Mouse (Mus musculus): ENCODE measurements around the gene Grm4. TPM values are rescaled to one million over a fixed set of nuclear protein-coding genes. Genes with fewer than 3 reads are reported as not detected.

The Grm4 gene
- polyA plus RNA-seq, 1 experiment from 2014 or later: 0.96 TPM

- no peaks in the 10 kb centered on the region for H3K36me3 ChIP-seq (replicated peaks)
- H3K27me3 ChIP-seq (replicated peaks; ENCODE audit: low read depth, poor library complexity, severe bottlenecking): peaks cover 10% of the 10 kb centered on the region; the same call in 1 of the 2 replicates
- no peak overlapping the region for H3K4me3 ChIP-seq
- H3K4me1 ChIP-seq: peaks cover 58% of the 10 kb centered on the region
- DNase-seq (ENCODE audit: low spot score): no peak
- no peak overlapping the region for H3K27ac ChIP-seq (replicated peaks)
- H3K9me3 ChIP-seq: no peaks in the 10 kb centered on the region
- 46% methylated on average over 12 of the region's 12 CpGs for WGBS
These were observed 24.8 kb upstream of the Grm4 start for GRCm38 (mm10) chr17:27545991-27546390.

GRCm38 (mm10) chr17:27544551-27544950, 23.3 kb upstream of the Grm4 start:
- DNase-seq (ENCODE audit: low spot score): no peak

GRCm38 (mm10) chr17:27541984-27542383, 20.8 kb upstream of the Grm4 start:
- no peaks in the 10 kb centered on the region for H3K9me3 ChIP-seq
- no peaks in the 10 kb centered on the region for H3K36me3 ChIP-seq (replicated peaks)
- peaks cover 10% of the 10 kb centered on the region; the same call in 1 of the 2 replicates for H3K27me3 ChIP-seq (replicated peaks; ENCODE audit: low read depth, poor library complexity, severe bottlenecking)
- no peak for DNase-seq (ENCODE audit: low spot score)
- H3K4me3 ChIP-seq: no peak overlapping the region
- WGBS: 73% methylated on average over 3 of the region's 3 CpGs
- H3K27ac ChIP-seq (replicated peaks): 0 out of 2 replicates have a peak overlapping the region, but pooled peaks have one; percentile 1
- H3K4me1 ChIP-seq: peaks cover 38% of the 10 kb centered on the region

More at GRCm38 (mm10) chr17:27544551-27544950, 23.3 kb upstream of the Grm4 start:
- Histone ChIP-seq H3K27ac (replicated peaks) (no peak overlapping the region), H3K4me3 (no peak overlapping the region), H3K4me1 (peaks cover 54% of the 10 kb centered on the region), H3K36me3 (replicated peaks) (no peaks in the 10 kb centered on the region), H3K9me3 (no peaks in the 10 kb centered on the region), H3K27me3 (replicated peaks; ENCODE audit: low read depth, poor library complexity, severe bottlenecking) (peaks cover 10% of the 10 kb centered on the region; the same call in 1 of the 2 replicates)
- 90% methylated on average over 11 of the region's 11 CpGs for WGBS

- no peak for DNase-seq (ENCODE audit: low spot score)
- WGBS: 58% methylated on average over 2 of the region's 2 CpGs
- peaks cover 37% of the 10 kb centered on the region for H3K4me1 ChIP-seq
These were observed 20.1 kb upstream of the Grm4 start for GRCm38 (mm10) chr17:27541261-27541660.

GRCm38 (mm10) chr17:27534718-27535117, 13.5 kb upstream of the Grm4 start:
- Histone ChIP-seq H3K9me3 (no peaks in the 10 kb centered on the region), H3K4me3 (peak overlapping the region; percentile 29; the same call in 1 of the 2 replicates), H3K4me1 (peaks cover 11% of the 10 kb centered on the region), H3K27me3 (replicated peaks; ENCODE audit: low read depth, poor library complexity, severe bottlenecking) (no peaks in the 10 kb centered on the region), H3K36me3 (replicated peaks) (no peaks in the 10 kb centered on the region), H3K27ac (replicated peaks) (no peak overlapping the region)
- 4% methylated on average over 10 of the region's 10 CpGs for WGBS
- DNase-seq (ENCODE audit: low spot score): peak; percentile 92

More at GRCm38 (mm10) chr17:27541261-27541660, 20.1 kb upstream of the Grm4 start:
- H3K9me3 ChIP-seq: no peaks in the 10 kb centered on the region
- H3K27me3 ChIP-seq (replicated peaks; ENCODE audit: low read depth, poor library complexity, severe bottlenecking): peaks cover 4% of the 10 kb centered on the region; the same call in 1 of the 2 replicates
- H3K4me3 ChIP-seq: no peak overlapping the region
- H3K36me3 ChIP-seq (replicated peaks): no peaks in the 10 kb centered on the region
- no peak overlapping the region for H3K27ac ChIP-seq (replicated peaks)

- Histone ChIP-seq H3K36me3 (replicated peaks) (no peaks in the 10 kb centered on the region), H3K4me3 (no peak overlapping the region), H3K4me1 (peaks cover 19% of the 10 kb centered on the region), H3K27ac (replicated peaks) (no peak overlapping the region), H3K27me3 (replicated peaks; ENCODE audit: low read depth, poor library complexity, severe bottlenecking) (no peaks in the 10 kb centered on the region), H3K9me3 (no peaks in the 10 kb centered on the region)
- 83% methylated on average over 3 of the region's 3 CpGs for WGBS
- no peak for DNase-seq (ENCODE audit: low spot score)
These were observed 12.2 kb upstream of the Grm4 start for GRCm38 (mm10) chr17:27533354-27533753.

GRCm38 (mm10) chr17:27532095-27532494, 10.9 kb upstream of the Grm4 start:
- Histone ChIP-seq H3K4me3 (no peak overlapping the region), H3K4me1 (peaks cover 24% of the 10 kb centered on the region), H3K27ac (replicated peaks) (no peak overlapping the region), H3K9me3 (no peaks in the 10 kb centered on the region), H3K27me3 (replicated peaks; ENCODE audit: low read depth, poor library complexity, severe bottlenecking) (no peaks in the 10 kb centered on the region), H3K36me3 (replicated peaks) (no peaks in the 10 kb centered on the region)
- DNase-seq (ENCODE audit: low spot score): no peak
- 93% methylated on average over 8 of the region's 8 CpGs for WGBS

GRCm38 (mm10) chr17:27528767-27529166, 7.6 kb upstream of the Grm4 start:
- Histone ChIP-seq H3K4me1 (peaks cover 14% of the 10 kb centered on the region), H3K27ac (replicated peaks) (no peak overlapping the region), H3K9me3 (no peaks in the 10 kb centered on the region), H3K27me3 (replicated peaks; ENCODE audit: low read depth, poor library complexity, severe bottlenecking) (no peaks in the 10 kb centered on the region), H3K4me3 (peak overlapping the region; percentile 0; the same call in 1 of the 2 replicates), H3K36me3 (replicated peaks) (no peaks in the 10 kb centered on the region)
- no peak for DNase-seq (ENCODE audit: low spot score)
- 42% methylated on average over 5 of the region's 5 CpGs for WGBS

GRCm38 (mm10) chr17:27528030-27528429, 6.8 kb upstream of the Grm4 start:
- Histone ChIP-seq H3K27me3 (replicated peaks; ENCODE audit: low read depth, poor library complexity, severe bottlenecking) (peaks cover 2% of the 10 kb centered on the region; the same call in 1 of the 2 replicates), H3K4me3 (peak overlapping the region; percentile 0; the same call in 1 of the 2 replicates), H3K36me3 (replicated peaks) (no peaks in the 10 kb centered on the region), H3K27ac (replicated peaks) (no peak overlapping the region), H3K4me1 (peaks cover 16% of the 10 kb centered on the region), H3K9me3 (no peaks in the 10 kb centered on the region)
- 55% methylated on average over 8 of the region's 8 CpGs for WGBS
- no peak for DNase-seq (ENCODE audit: low spot score)

- H3K27me3 ChIP-seq (replicated peaks; ENCODE audit: low read depth, poor library complexity, severe bottlenecking): peaks cover 10% of the 10 kb centered on the region
- H3K4me3 ChIP-seq: no peak overlapping the region
- 85% methylated on average over 6 of the region's 6 CpGs for WGBS
- no peaks in the 10 kb centered on the region for H3K9me3 ChIP-seq
- peaks cover 16% of the 10 kb centered on the region for H3K4me1 ChIP-seq
- no peak for DNase-seq (ENCODE audit: low spot score)
- H3K27ac ChIP-seq (replicated peaks): no peak overlapping the region
- no peaks in the 10 kb centered on the region for H3K36me3 ChIP-seq (replicated peaks)
These were observed 6.0 kb upstream of the Grm4 start for GRCm38 (mm10) chr17:27527188-27527587.

- WGBS: 44% methylated on average over 7 of the region's 7 CpGs
- Histone ChIP-seq H3K27ac (replicated peaks) (no peak overlapping the region), H3K36me3 (replicated peaks) (no peaks in the 10 kb centered on the region), H3K9me3 (no peaks in the 10 kb centered on the region), H3K4me1 (peaks cover 30% of the 10 kb centered on the region), H3K4me3 (no peak overlapping the region), H3K27me3 (replicated peaks; ENCODE audit: low read depth, poor library complexity, severe bottlenecking) (peaks cover 49% of the 10 kb centered on the region)
- no peak for DNase-seq (ENCODE audit: low spot score)
These were observed 1.9 kb upstream of the Grm4 start for GRCm38 (mm10) chr17:27523121-27523520.

- WGBS: 1% methylated on average over 27 of the region's 27 CpGs
- H3K36me3 ChIP-seq (replicated peaks): no peaks in the 10 kb centered on the region
- H3K27ac ChIP-seq (replicated peaks): no peak overlapping the region
- DNase-seq (ENCODE audit: low spot score): peak; percentile 82
- peaks cover 41% of the 10 kb centered on the region for H3K4me1 ChIP-seq
- H3K4me3 ChIP-seq: peak overlapping the region; percentile 32; the same call in 1 of the 2 replicates
- no peaks in the 10 kb centered on the region for H3K9me3 ChIP-seq
- H3K27me3 ChIP-seq (replicated peaks; ENCODE audit: low read depth, poor library complexity, severe bottlenecking): peaks cover 74% of the 10 kb centered on the region
These were observed 646 bp downstream of the Grm4 start for GRCm38 (mm10) chr17:27520557-27520956.
